Mouse (Mus musculus): ENCODE results near the gene Fam124a. TPM values are rescaled to one million over a fixed set of nuclear protein-coding genes. Genes with fewer than 3 reads are reported as not detected.
"Not testable (repeated sequence)": the region's sequence is repeated elsewhere in the genome, so short reads cannot be mapped to it uniquely, and the experiment has no call there.

Fam124a gene
- polyA plus RNA-seq, 1 experiment from 2014 or later, result 1.2 TPM

- Histone ChIP-seq H3K4me2 (no peak overlapping the region), H3K27me3 (peaks cover 44% of the 10 kb centered on the region), H3K4me3 (replicated peaks) (no peak overlapping the region), H3K36me3 (no peaks in the 10 kb centered on the region), H3K4me1 (replicated peaks) (peaks cover 5% of the 10 kb centered on the region; the same call in 1 of the 2 replicates), H3K27ac (no peak overlapping the region), H3K9me3 (no peaks in the 10 kb centered on the region), H3K9ac (replicated peaks) (no peak overlapping the region)
- no peak for ATAC-seq (ENCODE audit: insufficient number of reproducible peaks, insufficient read depth, low FRiP score, low TSS enrichment, low read depth)
- WGBS, result 84% methylated on average over 4 of the region's 4 CpGs
Measured at GRCm38 (mm10) chr14:62552771-62553170, 2.8 kb upstream of the Fam124a start.

- 74% methylated on average over 5 of the region's 5 CpGs for WGBS
- ATAC-seq (ENCODE audit: insufficient number of reproducible peaks, insufficient read depth, low FRiP score, low TSS enrichment, low read depth), result no peak
- Histone ChIP-seq H3K9ac (replicated peaks) (no peak overlapping the region), H3K4me3 (replicated peaks) (no peak overlapping the region), H3K4me2 (no peak overlapping the region), H3K27me3 (peaks cover 53% of the 10 kb centered on the region), H3K36me3 (no peaks in the 10 kb centered on the region), H3K27ac (no peak overlapping the region), H3K4me1 (replicated peaks) (peaks cover 5% of the 10 kb centered on the region; the same call in 1 of the 2 replicates), H3K9me3 (no peaks in the 10 kb centered on the region)
Measured at GRCm38 (mm10) chr14:62553786-62554185, 1.8 kb upstream of the Fam124a start.

- H3K9me3 ChIP-seq, result no peaks in the 10 kb centered on the region
- H3K27ac ChIP-seq, result no peak overlapping the region
- peak overlapping the region; percentile 63 for H3K4me3 ChIP-seq (replicated peaks)
- peak overlapping the region; percentile 97 for H3K4me2 ChIP-seq
- no peaks in the 10 kb centered on the region for H3K36me3 ChIP-seq
- peak overlapping the region; percentile 56 for H3K9ac ChIP-seq (replicated peaks)
- peaks cover 5% of the 10 kb centered on the region; the same call in 1 of the 2 replicates for H3K4me1 ChIP-seq (replicated peaks)
- WGBS, result 11% methylated on average over 36 of the region's 38 CpGs
- peaks cover 56% of the 10 kb centered on the region for H3K27me3 ChIP-seq
- ATAC-seq (ENCODE audit: insufficient number of reproducible peaks, insufficient read depth, low FRiP score, low TSS enrichment, low read depth), result peak; percentile 77
Measured at GRCm38 (mm10) chr14:62555840-62556810, 588 bp downstream of the Fam124a start.

- no peak for ATAC-seq (ENCODE audit: insufficient number of reproducible peaks, insufficient read depth, low FRiP score, low TSS enrichment, low read depth)
- Histone ChIP-seq H3K9ac (replicated peaks) (no peak overlapping the region), H3K27me3 (peaks cover 56% of the 10 kb centered on the region), H3K4me1 (replicated peaks) (peaks cover 5% of the 10 kb centered on the region; the same call in 1 of the 2 replicates), H3K4me3 (replicated peaks) (no peak overlapping the region), H3K4me2 (no peak overlapping the region), H3K36me3 (no peaks in the 10 kb centered on the region), H3K9me3 (no peaks in the 10 kb centered on the region), H3K27ac (no peak overlapping the region)
- 83% methylated on average over 3 of the region's 3 CpGs for WGBS
Measured at GRCm38 (mm10) chr14:62557111-62557510, 1.6 kb downstream of the Fam124a start.

- no peaks in the 10 kb centered on the region for H3K9me3 ChIP-seq
- no peaks in the 10 kb centered on the region for H3K36me3 ChIP-seq
- no peak overlapping the region for H3K4me3 ChIP-seq (replicated peaks)
- WGBS, result 63% methylated on average over 17 of the region's 17 CpGs
- no peak overlapping the region for H3K9ac ChIP-seq (replicated peaks)
- peaks cover 30% of the 10 kb centered on the region for H3K27me3 ChIP-seq
- H3K27ac ChIP-seq, result no peak overlapping the region
- no peak for ATAC-seq (ENCODE audit: insufficient number of reproducible peaks, insufficient read depth, low FRiP score, low TSS enrichment, low read depth)
- no peak overlapping the region for H3K4me2 ChIP-seq
- H3K4me1 ChIP-seq (replicated peaks), result no peaks in the 10 kb centered on the region
Measured at GRCm38 (mm10) chr14:62561875-62562748, 6.6 kb downstream of the Fam124a start.

- H3K4me3 ChIP-seq (replicated peaks), result no peak overlapping the region
- WGBS, result 59% methylated on average over 7 of the region's 7 CpGs
- H3K4me2 ChIP-seq, result no peak overlapping the region
- ATAC-seq (ENCODE audit: insufficient number of reproducible peaks, insufficient read depth, low FRiP score, low TSS enrichment, low read depth), result no peak
- no peaks in the 10 kb centered on the region for H3K9me3 ChIP-seq
- no peaks in the 10 kb centered on the region for H3K36me3 ChIP-seq
- H3K9ac ChIP-seq (replicated peaks), result no peak overlapping the region
- H3K4me1 ChIP-seq (replicated peaks), result no peaks in the 10 kb centered on the region
- no peak overlapping the region for H3K27ac ChIP-seq
- H3K27me3 ChIP-seq, result peaks cover 16% of the 10 kb centered on the region
Measured at GRCm38 (mm10) chr14:62563679-62564078, 8.1 kb downstream of the Fam124a start.

- not testable (repeated sequence) for ATAC-seq (ENCODE audit: insufficient number of reproducible peaks, insufficient read depth, low FRiP score, low TSS enrichment, low read depth); H3K27ac ChIP-seq; H3K9ac ChIP-seq (replicated peaks); H3K4me1 ChIP-seq (replicated peaks); H3K4me2 ChIP-seq; H3K9me3 ChIP-seq; H3K4me3 ChIP-seq (replicated peaks); H3K36me3 ChIP-seq
- H3K27me3 ChIP-seq, result peaks cover 11% of the 10 kb centered on the region
- 90% methylated on average over 9 of the region's 9 CpGs for WGBS
Measured at GRCm38 (mm10) chr14:62566821-62567220, 11.3 kb downstream of the Fam124a start, which contains the start of gene Gm4131. TSS of gene Gm4131 (minus strand) at chr14:62566921.

GRCm38 (mm10) chr14:62569463-62569862 lies 13.9 kb downstream of the Fam124a start:
- 87% methylated on average over 5 of the region's 5 CpGs for WGBS
- H3K4me3 ChIP-seq (replicated peaks), result no peak overlapping the region
- H3K4me2 ChIP-seq, result no peak overlapping the region
- no peaks in the 10 kb centered on the region for H3K9me3 ChIP-seq
- H3K27ac ChIP-seq, result no peak overlapping the region
- ATAC-seq (ENCODE audit: insufficient number of reproducible peaks, insufficient read depth, low FRiP score, low TSS enrichment, low read depth), result no peak
- no peaks in the 10 kb centered on the region for H3K36me3 ChIP-seq
- peaks cover 12% of the 10 kb centered on the region for H3K27me3 ChIP-seq
- peaks cover 15% of the 10 kb centered on the region for H3K4me1 ChIP-seq (replicated peaks)
- H3K9ac ChIP-seq (replicated peaks), result no peak overlapping the region

- Histone ChIP-seq H3K36me3 (no peaks in the 10 kb centered on the region), H3K9ac (replicated peaks) (no peak overlapping the region), H3K27me3 (peaks cover 13% of the 10 kb centered on the region), H3K4me2 (no peak overlapping the region), H3K4me1 (replicated peaks) (peaks cover 15% of the 10 kb centered on the region), H3K4me3 (replicated peaks) (no peak overlapping the region), H3K9me3 (no peaks in the 10 kb centered on the region), H3K27ac (no peak overlapping the region)
- 27% methylated on average over 4 of the region's 4 CpGs for WGBS
- ATAC-seq (ENCODE audit: insufficient number of reproducible peaks, insufficient read depth, low FRiP score, low TSS enrichment, low read depth), result no peak
Measured at GRCm38 (mm10) chr14:62570299-62570698, 14.8 kb downstream of the Fam124a start.

- H3K27ac ChIP-seq, result no peak overlapping the region
- H3K4me3 ChIP-seq (replicated peaks), result no peak overlapping the region
- H3K4me2 ChIP-seq, result 0 out of 2 replicates have a peak overlapping the region, but pooled peaks have one; percentile 13
- 3% methylated on average over 2 of the region's 3 CpGs for WGBS
- no peaks in the 10 kb centered on the region for H3K36me3 ChIP-seq
- H3K4me1 ChIP-seq (replicated peaks), result peaks cover 15% of the 10 kb centered on the region
- ATAC-seq (ENCODE audit: insufficient number of reproducible peaks, insufficient read depth, low FRiP score, low TSS enrichment, low read depth), result no peak
- H3K27me3 ChIP-seq, result peaks cover 17% of the 10 kb centered on the region; the same call in 1 of the 2 replicates
- H3K9me3 ChIP-seq, result no peaks in the 10 kb centered on the region
- H3K9ac ChIP-seq (replicated peaks), result no peak overlapping the region
Measured at GRCm38 (mm10) chr14:62573454-62573853, 17.9 kb downstream of the Fam124a start.

- Histone ChIP-seq H3K9me3 (no peaks in the 10 kb centered on the region), H3K4me1 (replicated peaks) (peaks cover 12% of the 10 kb centered on the region), H3K27me3 (peaks cover 25% of the 10 kb centered on the region; the same call in 1 of the 2 replicates), H3K4me2 (no peak overlapping the region), H3K36me3 (no peaks in the 10 kb centered on the region), H3K9ac (replicated peaks) (no peak overlapping the region), H3K27ac (no peak overlapping the region), H3K4me3 (replicated peaks) (no peak overlapping the region)
- WGBS, result 65% methylated on average over 6 of the region's 6 CpGs
- ATAC-seq (ENCODE audit: insufficient number of reproducible peaks, insufficient read depth, low FRiP score, low TSS enrichment, low read depth), result no peak
Measured at GRCm38 (mm10) chr14:62574906-62575305, 19.4 kb downstream of the Fam124a start.
